Mouse (Mus musculus) ES-Bruce4 (cell line): ENCODE measurements around the gene Use1.

Experiments used
- EP300 ChIP-seq: IDR thresholded peaks from 2 replicates; pipeline ENCODE4 v1.6.1; 2011; ENCODE audit warnings: low read depth, low read length; ENCODE audit not compliant: insufficient read depth
- POLR2A ChIP-seq: IDR thresholded peaks from one replicate; pipeline ENCODE4 v1.8.1; 2011; ENCODE audit warnings: low read length; ENCODE audit not compliant: insufficient read depth

- no peak for TF ChIP-seq POLR2A
- TF ChIP-seq EP300, result no peak
These were observed 29.0 kb downstream of the Use1 start, which contains the start of gene Ushbp1 for GRCm38 (mm10) chr8:71395629-71396028.
